Mouse (Mus musculus) urinary bladder, adult 2 months (tissue): ENCODE results near the gene Rnf214. TPM values are rescaled to one million over a fixed set of nuclear protein-coding genes. Genes with fewer than 3 reads are reported as not detected.
A peak's percentile ranks its signal among the peaks of the same experiment; 100 is the strongest.
"Not testable (repeated sequence)": the region's sequence is repeated elsewhere in the genome, so short reads cannot be mapped to it uniquely, and the experiment has no call there.

ENCODE experiments used
- DNase-seq: peaks from one replicate; pipeline ENCODE4 v3.0.0; 2022; ENCODE audit warnings: low spot score
- polyA plus RNA-seq: library from polyadenylated mRNA; depleted of rRNA; stranded (reverse); fragments of >200 nt; gene quantifications from 2 replicates; pipeline ENCODE4 v1.2.3, GENCODE M21; 2012

Rnf214 gene
- polyA plus RNA-seq, 1 experiment, result 15.2 TPM

DNA sequence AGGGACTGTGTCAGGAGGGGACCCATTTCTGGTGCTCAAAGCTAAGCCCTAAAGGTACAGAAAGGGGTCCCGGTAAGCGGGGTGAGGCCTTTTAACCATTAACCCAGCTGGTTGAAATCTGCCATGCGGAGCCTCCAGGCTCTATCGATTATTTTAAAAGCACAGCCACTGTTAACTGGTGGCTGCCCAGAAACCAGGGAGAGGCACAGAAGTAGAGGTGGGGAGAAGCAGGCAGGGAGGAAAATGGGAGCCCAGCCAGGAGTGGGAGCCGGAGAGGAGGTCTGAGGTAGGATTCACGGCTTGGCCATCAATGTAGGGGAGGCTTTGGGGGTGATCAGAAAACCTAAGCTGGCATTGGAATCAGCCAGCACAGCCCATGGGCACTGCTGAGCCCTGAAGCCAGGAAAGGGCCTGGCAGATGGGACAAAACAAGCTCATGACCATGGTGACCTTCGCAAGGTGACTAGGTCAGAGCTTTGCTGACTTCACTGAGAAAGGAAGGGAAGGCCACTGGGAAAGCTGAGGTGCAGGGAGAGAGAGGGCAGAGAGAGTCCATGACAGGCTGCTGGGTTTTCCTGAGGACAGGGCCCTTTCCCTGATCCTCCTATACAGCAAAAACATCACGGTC is 56.1 kb downstream of the Rnf214 start:
- DNase-seq, result no peak

DNA sequence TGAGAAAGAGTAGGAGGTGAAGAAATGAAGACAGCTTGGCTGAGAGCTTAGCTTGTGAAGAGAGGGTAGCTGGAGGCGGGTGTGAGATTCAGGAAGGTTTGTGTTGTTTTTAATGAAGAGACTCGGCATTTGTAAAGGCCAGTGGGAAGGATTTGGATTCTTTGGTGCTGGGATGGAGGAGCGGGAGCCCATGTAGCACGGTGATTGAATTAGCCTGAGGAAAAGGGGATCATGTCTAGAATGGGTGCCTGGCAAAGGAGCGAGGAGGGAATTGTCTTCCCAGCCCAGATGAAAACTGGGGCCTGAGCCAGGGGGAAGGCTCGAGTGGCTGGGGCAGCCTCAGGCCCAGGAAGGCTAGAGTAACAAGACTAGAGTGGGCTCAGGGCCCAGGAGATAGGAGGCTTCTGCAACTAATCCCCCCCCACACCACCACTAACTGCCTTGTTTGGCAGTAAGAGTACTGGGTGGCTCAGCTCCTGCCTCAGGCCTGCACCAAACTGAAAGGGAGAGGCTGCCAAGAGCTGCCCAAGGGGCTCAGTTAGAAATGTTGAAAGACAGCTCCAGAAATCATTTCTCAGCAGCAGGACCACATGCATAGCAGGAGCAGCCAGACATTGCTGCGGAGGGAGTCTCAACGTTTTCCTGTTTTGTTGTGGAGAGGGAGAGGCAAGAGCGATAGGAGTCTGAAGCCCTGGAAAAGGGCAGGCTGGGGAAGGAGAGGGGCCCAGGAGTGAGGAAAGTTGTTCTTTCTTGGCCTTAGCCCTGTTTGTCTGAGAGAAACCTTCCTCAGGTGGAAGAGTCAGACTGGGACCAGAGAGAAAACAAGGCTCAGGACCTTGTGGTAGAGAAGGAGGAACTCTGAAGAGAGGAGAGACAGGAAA is 56.9 kb downstream of the Rnf214 start:
- no peak for DNase-seq

DNA sequence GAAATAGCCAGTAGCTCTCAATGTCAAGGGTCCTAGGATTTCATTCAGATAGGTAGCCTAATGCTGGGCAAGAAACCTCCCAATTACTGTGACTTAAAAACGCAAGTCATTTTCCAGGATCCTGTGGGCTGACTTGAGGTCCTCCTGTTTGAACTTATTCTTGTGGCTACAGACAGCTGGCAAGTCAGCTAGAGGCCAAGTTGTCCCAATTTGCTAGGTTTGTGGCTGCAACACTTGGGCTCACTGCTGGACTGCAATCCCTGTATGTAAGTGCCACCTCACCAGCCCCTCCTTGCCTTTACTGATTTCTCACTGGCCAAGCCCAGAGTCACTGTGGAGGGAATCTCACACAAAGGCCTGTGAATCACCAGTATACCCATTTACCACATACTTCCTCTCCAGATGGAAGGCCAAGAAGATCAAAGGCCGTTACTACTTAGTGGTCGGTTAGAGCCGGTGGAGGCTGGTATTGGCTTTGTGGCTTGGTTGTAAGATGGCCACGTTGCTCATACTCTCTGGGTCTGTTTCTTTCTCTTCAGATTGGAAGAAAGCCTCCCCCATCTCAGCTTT is 59.7 kb downstream of the Rnf214 start:
- no peak for DNase-seq

DNA sequence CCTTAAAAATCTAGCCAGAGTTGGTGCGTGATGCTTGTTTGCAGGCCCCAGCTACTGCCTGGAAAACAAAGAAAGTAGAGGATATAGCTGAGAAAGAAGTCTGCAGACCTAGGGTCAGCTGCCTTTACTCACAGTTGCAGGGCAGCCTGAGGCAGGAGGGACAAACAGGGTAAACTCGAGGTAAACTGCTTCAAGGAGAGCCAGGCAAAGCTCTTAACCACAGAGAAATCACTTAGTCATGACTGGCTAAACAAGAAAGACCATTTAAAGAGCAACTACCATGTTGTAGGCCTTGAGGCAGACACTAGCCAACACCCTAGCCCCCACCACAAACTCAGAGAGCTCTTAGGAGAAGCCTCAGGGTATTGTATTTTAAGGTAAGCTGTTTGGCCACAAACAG is 60.5 kb downstream of the Rnf214 start:
- DNase-seq, result not testable (repeated sequence)

DNA sequence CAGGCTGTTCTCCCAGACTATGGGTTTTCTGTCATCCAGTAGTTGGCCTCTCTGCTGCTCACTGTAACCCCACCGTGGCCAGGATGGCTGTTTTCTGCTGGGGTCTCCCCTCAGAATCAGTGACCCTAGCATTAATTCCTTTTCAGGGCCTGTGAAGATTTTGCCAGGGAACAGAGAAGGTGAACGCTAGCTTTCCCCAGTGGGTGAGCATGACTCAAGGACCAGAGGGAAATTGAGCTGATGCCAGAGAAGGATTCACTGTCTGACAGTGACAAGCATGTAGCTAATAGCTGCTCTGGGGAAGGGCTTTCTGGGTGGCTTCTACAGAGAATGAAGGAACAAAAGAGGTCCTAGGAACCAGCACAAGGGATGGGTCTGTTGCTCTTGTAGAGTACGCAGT is 61.2 kb downstream of the Rnf214 start:
- no peak for DNase-seq

DNA sequence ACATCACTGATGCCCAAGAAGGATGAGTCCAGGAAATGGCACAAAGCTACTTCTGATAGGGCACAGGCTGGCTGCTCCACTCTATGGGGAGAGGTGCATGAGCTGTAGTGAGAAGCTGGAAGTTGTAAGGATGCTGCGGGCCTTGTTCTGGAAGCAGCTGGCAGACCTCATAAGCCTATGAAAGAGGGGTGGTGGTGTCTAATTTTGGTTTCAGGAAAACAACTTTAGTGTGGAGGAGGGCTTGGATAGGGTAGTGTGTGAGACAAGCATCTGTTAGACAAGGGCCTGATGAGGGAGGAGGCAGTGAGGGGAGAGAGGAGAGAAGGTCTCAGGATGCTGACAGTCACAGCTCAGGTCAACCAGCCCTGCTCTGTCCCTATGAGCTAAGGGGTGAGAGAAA is 62.9 kb downstream of the Rnf214 start:
- no peak for DNase-seq

DNA sequence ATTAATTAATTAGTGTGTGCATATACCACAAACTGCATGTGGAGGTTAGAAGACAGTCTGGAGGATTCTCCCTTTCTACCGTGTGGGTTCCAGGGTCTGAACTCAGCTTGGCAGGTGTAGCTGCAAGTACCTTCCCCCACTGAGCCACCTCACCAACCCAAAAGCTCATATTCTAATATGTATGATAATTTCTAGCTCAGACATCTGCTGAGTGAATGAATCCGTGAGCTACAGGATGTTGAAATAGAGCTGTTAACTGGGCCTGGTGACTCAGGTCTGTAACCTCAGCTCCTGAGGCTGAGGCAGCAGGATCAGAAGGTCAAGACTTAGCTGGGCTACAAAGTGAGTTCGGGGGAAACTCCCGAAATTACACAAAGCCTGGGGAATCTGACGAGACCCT is 63.7 kb downstream of the Rnf214 start:
- DNase-seq, result no peak

DNA sequence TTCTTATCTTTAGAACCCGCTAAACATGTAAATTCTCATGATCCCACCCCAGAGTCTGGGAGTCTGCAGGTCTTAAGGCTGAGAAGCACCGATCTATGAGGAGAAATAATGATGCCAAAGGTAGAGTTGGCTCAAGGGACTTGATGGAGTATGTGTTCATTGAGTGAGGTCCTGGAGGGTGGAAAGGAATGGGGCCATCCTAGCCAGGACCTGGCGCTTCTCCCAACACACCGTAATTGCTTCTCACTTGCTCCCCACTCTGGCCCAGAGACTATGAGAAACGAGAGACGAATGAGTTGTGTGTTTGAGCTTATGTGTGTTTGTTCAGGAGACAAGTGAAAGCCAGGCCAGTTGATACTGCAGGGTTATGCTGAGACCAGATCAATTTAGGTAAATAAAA is 65.3 kb downstream of the Rnf214 start:
- DNase-seq, result no peak

DNA sequence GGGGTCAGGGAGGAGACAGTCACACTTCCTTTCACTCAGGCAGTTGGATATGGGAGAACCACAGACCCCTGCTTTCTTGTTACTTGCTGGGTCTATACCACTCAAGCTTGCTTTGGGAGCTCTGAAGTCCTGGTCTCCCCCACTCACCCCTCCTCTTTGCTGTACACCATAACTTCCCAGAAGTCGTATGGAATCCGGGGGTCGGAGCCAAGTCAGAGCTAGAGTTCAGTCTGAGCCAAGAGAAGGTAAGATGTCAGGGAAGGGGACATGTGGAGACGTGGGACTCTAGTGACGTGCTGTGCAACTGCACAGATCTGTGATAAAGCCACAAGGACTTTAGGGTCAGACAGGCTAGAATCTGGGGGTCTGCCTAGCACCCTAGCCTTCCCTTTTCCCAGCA is 66.4 kb downstream of the Rnf214 start:
- no peak for DNase-seq

DNA sequence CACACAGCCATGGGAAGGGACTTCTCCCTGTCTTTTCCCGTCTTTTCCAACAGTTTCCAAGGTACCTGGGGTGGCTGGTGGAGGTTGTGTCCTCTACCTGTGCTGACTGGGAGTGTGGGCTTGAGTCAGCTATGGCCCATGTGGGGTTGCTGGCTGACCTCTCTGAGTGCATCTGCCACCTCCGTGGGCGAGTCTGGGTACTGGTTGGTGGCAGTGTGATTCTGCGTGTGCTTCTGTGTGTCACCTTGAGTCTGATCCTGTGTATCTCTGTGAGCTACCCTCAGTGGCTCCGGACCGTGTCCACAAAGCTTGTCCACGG is 66.8 kb downstream of the Rnf214 start:
- DNase-seq, result no peak

DNA sequence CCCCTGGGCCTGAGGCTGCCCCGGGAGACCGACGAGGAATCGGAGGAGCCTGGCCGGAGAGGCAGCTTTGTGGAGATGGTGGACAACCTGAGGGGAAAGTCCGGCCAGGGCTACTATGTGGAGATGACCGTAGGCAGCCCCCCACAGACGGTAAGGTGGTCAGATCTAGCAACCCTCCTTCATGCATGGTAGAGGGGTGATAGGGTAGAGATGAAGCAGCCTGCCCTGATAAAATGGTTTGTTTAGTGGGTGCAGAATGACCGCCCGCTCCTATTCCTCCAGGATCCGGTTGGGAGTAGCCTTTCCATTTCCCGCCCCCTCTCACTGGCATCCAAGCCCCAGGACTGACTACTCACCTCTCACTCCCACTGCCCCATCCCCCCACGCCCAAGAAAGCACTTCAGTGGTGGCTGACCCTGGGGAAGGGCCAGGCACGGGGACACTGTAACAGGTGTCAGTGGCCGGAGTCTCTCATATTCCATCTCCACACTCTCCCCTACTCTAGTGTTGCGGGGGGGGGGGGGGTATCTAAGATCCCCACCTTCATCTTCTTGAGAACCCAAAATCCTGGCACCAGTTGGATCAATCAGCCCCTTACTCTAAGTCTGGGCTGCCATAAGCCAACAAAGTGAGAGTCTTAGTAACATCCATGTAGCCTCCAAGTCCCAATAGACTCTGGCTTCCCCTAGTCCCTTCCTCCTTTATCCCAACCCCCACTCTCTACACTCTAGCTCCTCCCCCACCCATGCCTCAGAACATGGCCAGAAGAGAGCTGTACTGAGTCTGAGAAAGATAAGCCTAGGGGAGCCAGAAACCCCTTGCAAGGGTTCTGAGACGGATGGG is 67.4 kb downstream of the Rnf214 start:
- DNase-seq, result peak; percentile 40

DNA sequence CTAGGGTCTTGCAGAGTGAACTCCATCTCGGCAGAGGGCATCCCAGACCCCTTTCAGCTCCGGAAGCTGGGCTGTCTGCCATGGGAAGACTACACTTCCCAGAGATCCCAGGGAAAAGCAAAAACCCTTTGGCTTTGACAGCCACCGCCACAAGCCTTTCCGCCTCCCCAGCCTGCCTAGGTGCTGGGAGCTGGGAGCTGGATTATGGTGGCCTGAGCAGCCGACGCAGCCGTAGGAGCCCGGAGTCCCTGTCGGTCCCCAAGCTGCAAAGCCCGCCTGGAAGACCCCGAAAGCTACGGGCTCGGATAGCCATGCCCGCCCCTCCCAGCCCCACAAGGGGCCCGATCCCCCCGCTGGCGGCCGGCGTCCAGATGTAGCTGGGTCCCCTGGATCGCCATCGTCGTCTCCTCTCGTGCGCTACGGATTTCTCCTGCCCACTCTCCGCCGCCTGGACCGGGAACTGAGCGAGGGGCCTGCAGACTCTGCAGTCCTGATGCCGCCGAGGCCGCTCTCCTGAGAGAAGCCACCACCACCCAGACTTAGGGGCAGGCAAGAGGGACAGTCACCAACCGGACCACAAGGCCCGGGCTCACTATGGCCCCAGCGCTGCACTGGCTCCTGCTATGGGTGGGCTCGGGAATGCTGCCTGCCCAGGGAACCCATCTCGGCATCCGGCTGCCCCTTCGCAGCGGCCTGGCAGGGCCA is 68.1 kb downstream of the Rnf214 start, which contains the start of gene Bace1:
Gene Bace1 (plus strand): TSS at position 147 of the 705 bp plus-strand sequence.
- peak; percentile 60 for DNase-seq

DNA sequence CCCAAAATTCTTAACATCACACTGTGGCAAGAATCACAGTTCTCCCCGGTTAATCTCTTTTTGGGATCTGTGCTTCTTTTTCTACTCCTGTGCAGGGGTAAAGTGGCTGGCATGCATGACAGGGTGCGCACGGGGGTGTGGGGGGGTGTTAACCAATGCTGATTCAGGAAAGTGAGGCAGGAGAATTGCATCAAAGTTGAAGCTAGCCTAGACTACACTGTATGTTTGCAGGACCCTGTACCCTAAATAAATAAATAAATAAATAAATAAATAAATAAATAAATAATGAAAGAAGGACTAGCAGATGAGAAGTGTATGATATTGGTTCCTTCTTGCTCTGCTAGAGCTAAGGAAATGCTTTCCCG is 68.7 kb downstream of the Rnf214 start:
- no peak for DNase-seq

DNA sequence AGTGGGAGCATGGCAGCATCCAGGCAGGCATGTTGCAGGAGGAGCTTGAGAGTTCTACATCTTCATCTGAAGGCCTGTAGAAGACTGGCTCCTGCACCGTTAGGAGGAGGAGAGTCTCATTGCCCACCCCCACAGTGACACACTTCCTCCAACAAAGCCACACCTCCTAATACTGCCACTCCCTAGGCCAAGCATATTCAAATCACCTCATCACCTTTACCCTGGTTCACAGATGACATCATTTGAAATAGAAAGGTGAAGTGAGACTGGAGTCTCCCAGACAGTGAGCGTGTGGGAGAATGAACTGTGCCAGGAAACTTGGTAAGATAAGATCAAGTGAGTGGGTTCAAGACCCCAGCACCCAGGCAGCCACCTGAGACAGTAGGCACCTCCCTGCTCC is 73.2 kb downstream of the Rnf214 start:
- DNase-seq, result no peak

DNA sequence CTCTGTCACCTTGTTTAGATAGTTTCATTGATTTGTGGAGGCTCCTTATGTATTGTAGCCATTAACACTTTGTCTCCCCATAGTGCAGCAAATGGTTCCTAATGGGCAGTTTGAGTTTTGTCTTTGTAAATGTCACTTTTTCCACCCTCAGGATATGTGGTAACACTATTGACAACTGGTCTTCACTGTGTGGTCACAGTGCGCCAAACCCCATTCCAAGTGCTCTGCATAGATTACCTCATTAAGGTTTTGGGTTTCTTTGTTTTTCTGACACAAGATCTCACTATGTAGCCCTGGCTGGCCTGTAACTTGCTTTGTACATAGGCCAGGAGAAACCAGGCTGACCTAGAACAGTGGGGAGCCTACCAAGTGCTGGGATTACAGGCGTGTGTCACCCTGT is 73.8 kb downstream of the Rnf214 start:
- DNase-seq, result no peak

DNA sequence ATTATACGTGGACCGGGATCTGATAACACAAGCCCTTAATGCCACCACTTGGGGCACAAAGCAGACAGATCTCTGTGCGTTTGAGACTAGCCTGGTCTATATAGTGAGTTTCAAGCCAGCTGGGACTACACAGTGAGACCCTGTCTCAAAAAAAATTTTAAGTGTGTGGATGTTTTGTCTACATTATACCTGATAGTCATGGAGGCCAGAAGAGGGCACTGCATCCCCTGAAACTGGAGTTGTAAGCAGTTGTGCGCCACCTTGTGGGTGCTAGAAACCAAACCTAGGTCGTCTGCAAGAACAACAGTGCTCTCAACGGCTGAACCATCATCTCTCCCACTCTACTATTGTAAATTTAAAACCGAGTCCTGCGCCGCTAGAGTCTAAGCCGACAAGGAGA is 77.6 kb downstream of the Rnf214 start:
- no peak for DNase-seq

DNA sequence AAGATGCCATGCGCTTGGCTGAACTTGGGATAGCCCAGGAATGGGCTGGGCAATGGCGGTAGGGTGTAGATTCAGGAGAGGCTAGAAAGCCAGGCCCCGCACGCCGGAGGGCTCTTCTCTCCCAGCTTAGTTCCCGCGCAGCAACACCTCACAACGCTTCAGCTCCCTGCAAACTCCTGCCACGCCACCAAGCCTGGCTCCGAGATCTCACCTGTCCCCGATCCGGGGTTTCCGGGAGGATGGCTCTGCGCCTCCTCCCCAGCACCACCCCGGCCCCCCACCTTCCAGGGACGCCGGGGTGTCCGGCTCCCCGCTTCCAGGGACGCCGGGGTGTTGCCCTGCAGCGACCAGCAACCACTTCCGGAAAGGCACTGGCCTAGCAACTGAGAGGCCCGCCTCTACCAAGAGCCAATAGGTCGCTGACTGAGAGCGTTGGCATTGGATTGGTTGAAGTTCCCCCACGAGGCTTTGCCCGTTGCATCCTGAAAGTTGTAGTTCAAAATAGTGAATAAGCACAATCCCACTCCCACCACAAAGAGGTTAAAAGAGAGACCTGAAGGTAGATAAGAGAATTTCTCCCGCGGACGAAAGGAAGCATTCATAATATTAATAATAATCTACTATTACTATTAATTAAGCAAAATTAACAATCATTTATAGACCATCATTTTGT is 78.3 kb downstream of the Rnf214 start, which contains the start of gene Cep164:
Gene Cep164 (minus strand): TSS at position 401 of the 673 bp plus-strand sequence.
- peak; percentile 67 for DNase-seq

DNA sequence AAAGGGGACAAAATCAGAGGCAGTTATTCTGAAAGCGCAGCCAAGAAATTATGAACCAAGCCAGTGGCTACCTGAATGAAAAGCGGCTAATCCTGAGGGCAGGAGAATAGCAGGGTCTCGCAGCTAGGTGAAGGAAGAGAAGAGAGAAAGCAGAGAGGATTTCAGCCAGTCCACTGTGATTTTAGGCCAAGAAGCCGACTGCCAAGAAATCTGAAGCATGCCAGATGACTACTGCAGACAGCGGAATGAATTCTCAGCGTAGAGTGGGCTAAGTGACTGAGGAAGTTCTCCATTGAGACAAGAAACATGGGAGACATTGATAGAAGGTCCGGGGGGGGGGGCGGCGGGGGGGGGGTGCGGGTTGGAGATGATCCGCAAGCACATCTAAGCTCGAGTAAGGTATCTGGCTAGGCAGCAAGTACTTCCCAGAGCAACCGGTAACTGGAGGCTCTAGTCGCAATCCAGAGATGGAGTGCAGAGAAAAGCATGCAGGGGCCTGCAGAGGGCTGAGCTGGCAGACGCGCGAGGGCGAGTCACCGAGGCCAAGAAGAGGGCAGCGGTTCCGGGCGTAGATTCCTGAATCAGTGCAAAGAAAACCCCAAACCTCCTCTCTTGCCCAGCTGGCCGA is 78.9 kb downstream of the Rnf214 start:
- DNase-seq, result peak; percentile 55

DNA sequence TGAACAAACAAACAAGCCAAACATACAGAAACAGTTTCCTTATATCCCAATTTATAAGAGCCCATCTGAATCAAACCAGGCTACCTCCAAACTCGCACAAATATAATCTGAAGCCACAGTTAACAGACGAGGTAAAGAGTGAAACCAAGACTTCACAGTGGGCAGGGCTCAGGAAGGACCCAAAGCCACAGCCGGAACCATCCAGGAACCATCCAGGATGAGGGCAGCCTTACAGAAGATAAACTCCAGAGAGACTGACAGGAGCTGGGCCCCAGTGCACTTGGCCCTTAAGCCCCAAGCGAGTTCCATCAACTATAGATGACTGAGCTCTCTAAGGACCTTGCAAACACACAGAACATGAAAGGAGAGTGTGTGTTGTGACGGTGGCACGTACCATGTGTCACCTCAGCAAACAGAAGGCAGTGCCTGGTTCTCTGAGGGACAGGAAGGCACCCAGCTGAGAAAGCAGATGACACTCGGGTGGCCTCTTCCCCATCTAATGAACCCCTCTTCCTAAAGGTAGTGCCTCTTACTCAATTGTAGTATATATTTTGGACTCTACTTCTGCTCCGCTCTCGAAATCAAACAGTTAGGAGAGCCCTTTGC is 88.2 kb downstream of the Rnf214 start:
- DNase-seq, result no peak

DNA sequence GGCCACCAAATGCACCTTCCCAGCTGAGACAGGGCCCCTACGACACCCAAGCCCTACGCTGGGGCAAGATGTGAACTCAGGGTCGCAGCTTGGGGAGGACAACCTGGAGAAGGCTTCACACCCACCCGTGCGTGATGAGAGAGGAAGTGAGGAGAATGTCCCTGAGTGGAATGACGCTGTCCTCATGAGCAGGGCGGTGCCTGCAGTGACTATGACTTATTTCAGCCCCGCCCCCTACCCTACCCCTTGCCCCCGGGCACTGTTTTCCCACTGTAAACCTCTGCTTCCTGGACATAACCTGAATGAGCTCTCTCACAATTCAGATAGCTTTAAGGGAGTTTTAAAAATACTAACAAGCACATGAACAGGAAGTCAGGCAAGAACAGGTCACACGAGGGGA is 91.2 kb downstream of the Rnf214 start:
- DNase-seq, result no peak
